ENCODE assay signal across 8 mouse cellular contexts in the genomic region with DNA sequence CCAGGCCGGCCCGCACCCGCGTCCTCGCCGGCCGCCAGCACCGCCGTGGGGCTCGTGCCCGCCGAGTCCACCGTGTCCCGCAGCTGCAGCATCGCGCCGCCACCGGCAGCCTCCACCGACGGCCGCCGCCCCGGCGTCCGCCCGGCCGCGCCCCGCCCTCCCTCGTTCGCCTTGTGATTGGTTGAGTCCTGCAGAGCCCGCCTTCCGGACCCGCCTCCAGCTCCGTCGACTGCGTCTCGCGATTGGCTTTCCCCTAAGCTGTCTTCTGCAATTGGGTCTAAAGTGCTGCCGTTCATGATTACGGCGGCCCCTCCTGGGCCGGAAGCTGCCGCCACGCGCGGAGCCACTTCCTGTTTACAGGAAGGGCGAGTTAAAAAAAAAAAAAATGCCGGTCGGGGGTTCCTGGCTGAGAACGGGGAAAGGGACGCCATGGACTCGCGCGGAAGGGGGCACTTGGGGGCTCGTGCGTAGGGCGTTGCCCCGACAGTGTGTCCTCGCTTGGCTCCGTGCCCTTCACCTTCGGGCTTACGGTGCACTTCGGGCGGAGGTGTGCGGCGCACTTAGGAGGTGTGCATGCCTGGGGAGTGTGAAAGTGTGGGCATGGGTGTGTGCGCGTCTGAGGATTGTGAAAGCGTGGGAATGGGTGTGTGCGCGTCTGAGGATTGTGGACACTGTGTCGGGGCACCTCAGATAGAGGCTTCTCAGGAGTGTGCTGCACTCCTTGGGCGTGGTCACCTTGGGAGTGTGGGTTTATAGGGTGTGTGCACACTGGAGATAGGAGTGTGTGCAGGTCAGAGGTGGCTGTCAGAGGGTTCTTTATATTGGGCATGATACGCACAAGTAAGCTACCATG. TPM values are rescaled to one million over a fixed set of nuclear protein-coding genes. Genes with fewer than 3 reads are reported as not detected.
DNase-seq lines count a peak whose midpoint lies in the region; ATAC-seq and TF ChIP-seq lines count a peak whose summit lies in the region.

A gene (minus strand): TSS at position 129 of the 853 bp plus-strand sequence.

- H3K4me3 ChIP-seq in forebrain, embryonic 10.5 days, result peak within 1 kb of the TSS; percentile 97
- peak within 1 kb of the TSS; percentile 97 for H3K4me3 ChIP-seq in heart, embryonic 15.5 days
- peak within 1 kb of the TSS; percentile 78 to 92 for H3K4me3 ChIP-seq in liver, embryonic 14.5 days (ENCODE audit: insufficient read depth in 1 of 2, low read depth in 2 of 2, low read length in 2 of 2)
- H3K4me3 ChIP-seq in neural tube, embryonic 11.5 days (ENCODE audit: low read depth, low read length), result peak within 1 kb of the TSS; percentile 93
- peak within 1 kb of the TSS; percentile 89 for H3K4me3 ChIP-seq in stomach, postnatal 0 days (ENCODE audit: low read depth, low read length)

- peak within 1 kb of the TSS; percentile 87 for H3K9ac ChIP-seq in heart, embryonic 15.5 days
- H3K9ac ChIP-seq in liver, embryonic 14.5 days (replicated peaks), result peak within 1 kb of the TSS; percentile 90
- peak within 1 kb of the TSS; percentile 72 for H3K9ac ChIP-seq in neural tube, embryonic 11.5 days (ENCODE audit: low read length)
- peak within 1 kb of the TSS; percentile 82 for H3K9ac ChIP-seq in stomach, postnatal 0 days (ENCODE audit: low read length)

- TF ChIP-seq EP300 in liver, embryonic 14.5 days (IDR thresholded peaks at IDR 0.05; ENCODE audit: low read depth), result peak; percentile 72
- no peak for TF ChIP-seq EP300 in stomach, postnatal 0 days (optimal IDR thresholded peaks at IDR 0.05)

- peaks cover 27% of the 10 kb centered on the region for H3K4me1 ChIP-seq in forebrain, embryonic 10.5 days
- H3K4me1 ChIP-seq in heart, embryonic 15.5 days (replicated peaks), result peaks cover 20% of the 10 kb centered on the region
- H3K4me1 ChIP-seq in liver, embryonic 14.5 days (replicated peaks; ENCODE audit: control insufficient read depth in 2 of 2, insufficient read depth in 2 of 2, low read length in 1 of 2), result peaks cover 18 to 25% of the 10 kb centered on the region in 2 experiments
- H3K4me1 ChIP-seq in neural tube, embryonic 11.5 days (ENCODE audit: control insufficient read depth, insufficient read depth, low read length), result peaks cover 13% of the 10 kb centered on the region
- no peaks in the 10 kb centered on the region; the same call in 1 of the 2 replicates for H3K4me1 ChIP-seq in stomach, postnatal 0 days (replicated peaks; ENCODE audit: control insufficient read depth, insufficient read depth)

- TF ChIP-seq CTCF in liver, embryonic 14.5 days (IDR thresholded peaks at IDR 0.05; ENCODE audit: low read depth), result no peak
- TF ChIP-seq CTCF in stomach, postnatal 0 days (IDR thresholded peaks at IDR 0.05; ENCODE audit: low read depth), result 0 out of 2 replicates have a peak, but pooled peaks have one; percentile 1

- under 1% methylated on average over 75 of the region's 75 CpGs for WGBS in forebrain, embryonic 10.5 days
- 1% methylated on average over 71 of the region's 75 CpGs for WGBS in heart, embryonic 15.5 days
- WGBS in liver, embryonic 14.5 days (ENCODE audit: insufficient replicate concordance), result under 1% methylated on average over 75 of the region's 75 CpGs
- WGBS in neural tube, embryonic 11.5 days, result under 1% methylated on average over 58 of the region's 75 CpGs
- WGBS in stomach, postnatal 0 days, result under 1% methylated on average over 55 of the region's 75 CpGs

- peak within 1 kb of the TSS; percentile 91 for H3K4me2 ChIP-seq in heart, embryonic 15.5 days
- H3K4me2 ChIP-seq in liver, embryonic 14.5 days (ENCODE audit: low read depth), result peak within 1 kb of the TSS; percentile 94
- H3K4me2 ChIP-seq in neural tube, embryonic 11.5 days (ENCODE audit: low read depth), result peak within 1 kb of the TSS; percentile 89
- H3K4me2 ChIP-seq in stomach, postnatal 0 days (replicated peaks; ENCODE audit: low read depth), result peak within 1 kb of the TSS; percentile 89

- peak; percentile 95 to 96 for DNase-seq in CD8-positive naive resting alpha-beta T cell, adult 2 months (ENCODE audit: low read depth in 2 of 2, low spot score in 2 of 2)
- peak; percentile 87 for DNase-seq in c-Kit-positive CD71-negative TER-119-negative erythroid progenitor cells, embryonic 14.5 days (ENCODE audit: low read depth)
- peak; percentile 97 for DNase-seq in forebrain, embryonic 10.5 days (ENCODE audit: extremely low spot score, low spot score)
- DNase-seq in kidney, postnatal 25 days, result peak; percentile 98 to 99
- DNase-seq in liver, embryonic 14.5 days (ENCODE audit: low read depth in 3 of 3, low spot score in 3 of 3), result peak; percentile 93 to 95 (median 95)
- DNase-seq in neural tube, embryonic 11.5 days (ENCODE audit: low spot score), result peak; percentile 96
- DNase-seq in stomach, postnatal 0 days (ENCODE audit: low spot score), result peak; percentile 97

- H3K27ac ChIP-seq in forebrain, embryonic 10.5 days, result peak within 1 kb of the TSS; percentile 88
- H3K27ac ChIP-seq in heart, embryonic 15.5 days, result peak within 1 kb of the TSS; percentile 80
- H3K27ac ChIP-seq in liver, embryonic 14.5 days, result peak within 1 kb of the TSS; percentile 98
- peak within 1 kb of the TSS; percentile 39; the same call in 1 of the 2 replicates for H3K27ac ChIP-seq in neural tube, embryonic 11.5 days (ENCODE audit: low read depth, low read length)
- peak within 1 kb of the TSS; percentile 92 for H3K27ac ChIP-seq in stomach, postnatal 0 days (replicated peaks)

- no peaks in the 10 kb centered on the region for H3K27me3 ChIP-seq in forebrain, embryonic 10.5 days (ENCODE audit: poor library complexity, severe bottlenecking)
- no peaks in the 10 kb centered on the region for H3K27me3 ChIP-seq in heart, embryonic 15.5 days
- H3K27me3 ChIP-seq in liver, embryonic 14.5 days (ENCODE audit: control insufficient read depth, insufficient read depth, low read length), result no peaks in the 10 kb centered on the region
- no peaks in the 10 kb centered on the region for H3K27me3 ChIP-seq in neural tube, embryonic 11.5 days (ENCODE audit: control insufficient read depth, insufficient read depth, low read length)
- no peaks in the 10 kb centered on the region for H3K27me3 ChIP-seq in stomach, postnatal 0 days (ENCODE audit: control insufficient read depth, insufficient read depth, low read length)

- H3K9me3 ChIP-seq in forebrain, embryonic 10.5 days, result no peaks in the 10 kb centered on the region
- no peaks in the 10 kb centered on the region for H3K9me3 ChIP-seq in heart, embryonic 15.5 days (replicated peaks)
- H3K9me3 ChIP-seq in liver, embryonic 14.5 days (ENCODE audit: control insufficient read depth, low read length), result no peaks in the 10 kb centered on the region
- no peaks in the 10 kb centered on the region for H3K9me3 ChIP-seq in neural tube, embryonic 11.5 days (ENCODE audit: control insufficient read depth, low read length)
- no peaks in the 10 kb centered on the region for H3K9me3 ChIP-seq in stomach, postnatal 0 days (ENCODE audit: control insufficient read depth, low read length)

- H3K36me3 ChIP-seq in forebrain, embryonic 10.5 days (replicated peaks), result peaks cover 33% of the 10 kb centered on the region
- peaks cover 31% of the 10 kb centered on the region for H3K36me3 ChIP-seq in heart, embryonic 15.5 days
- H3K36me3 ChIP-seq in liver, embryonic 14.5 days (replicated peaks; ENCODE audit: control insufficient read depth, insufficient read depth, low read depth), result peaks cover 32% of the 10 kb centered on the region
- H3K36me3 ChIP-seq in neural tube, embryonic 11.5 days (ENCODE audit: control insufficient read depth, insufficient read depth, low read length), result peaks cover 7% of the 10 kb centered on the region
- H3K36me3 ChIP-seq in stomach, postnatal 0 days (ENCODE audit: control insufficient read depth, insufficient read depth, low read length), result peaks cover 5% of the 10 kb centered on the region

- ATAC-seq in heart, embryonic 15.5 days (replicated peaks; ENCODE audit: insufficient number of reproducible peaks, insufficient read depth, low FRiP score, low read depth), result peak; percentile 95
- ATAC-seq in liver, embryonic 14.5 days (ENCODE audit: insufficient read depth), result peak; percentile 91
- ATAC-seq in neural tube, embryonic 11.5 days (ENCODE audit: insufficient read depth, low FRiP score, low TSS enrichment), result peak; percentile 95
- ATAC-seq in stomach, postnatal 0 days (ENCODE audit: low FRiP score, low TSS enrichment), result peak; percentile 96

RNA-seq across cellular contexts. Expression of the gene that starts here (rescaled TPM):
- polyA plus RNA-seq in forebrain, embryonic 10.5 days (2016; fragmentation: Nextera tagmentation; extraction: Ambion mirVana), result 104 and 106 TPM in 2 replicates
- 116 and 145 TPM in 2 replicates for polyA plus RNA-seq in heart, embryonic 15.5 days (2015; fragmentation: Nextera tagmentation; extraction: Ambion mirVana)
- 57.9 and 72.6 TPM in 2 replicates for polyA plus RNA-seq in liver, embryonic 14.5 days (2012; rRNA removed)
- polyA plus RNA-seq in liver, embryonic 14.5 days (2014; fragmentation: Nextera tagmentation; extraction: Ambion mirVana), result 153 and 166 TPM in 2 replicates
- 145 and 153 TPM in 2 replicates for polyA plus RNA-seq in neural tube, embryonic 11.5 days (2014; fragmentation: Nextera tagmentation; extraction: Ambion mirVana)
- polyA plus RNA-seq in stomach, postnatal 0 days (2015; fragmentation: Nextera tagmentation; extraction: Ambion mirVana), result 165 and 170 TPM in 2 replicates

Comparison
In these comparisons a context has a peak if more than half of its experiments do, and no peak if none do; other contexts are left out.
1. Peak in every context shown above with its lines: DNase-seq, ATAC-seq, H3K4me3 ChIP-seq and H3K27ac ChIP-seq.
2. H3K27ac ChIP-seq: peak in every context shown above with its lines; median percentile 98 in liver, embryonic 14.5 days; 92 in stomach, postnatal 0 days; 88 in forebrain, embryonic 10.5 days; 80 in heart, embryonic 15.5 days; 39 in neural tube, embryonic 11.5 days.